Mouse (Mus musculus): ENCODE results near the gene Pgam1. TPM values are rescaled to one million over a fixed set of nuclear protein-coding genes. Genes with fewer than 3 reads are reported as not detected.
"Not testable (repeated sequence)": the region's sequence is repeated elsewhere in the genome, so short reads cannot be mapped to it uniquely, and the experiment has no call there.

Gene Pgam1
- total RNA-seq (2021), result 10 to 100 TPM; 22.7 to 23.3 TPM
- long read RNA-seq, experiment 1, transcript Pgam1-201 (4 exons, 1,775 nt), result major isoform, 27 of 27 reads
- long read RNA-seq, experiment 1, partial matches to known transcripts, result 0 of 27 reads
- long read RNA-seq, experiment 1, other reads (novel, unspliced or antisense), result 0 of 27 reads
- long read RNA-seq, experiment 2, transcript Pgam1-201 (4 exons, 1,775 nt), result major isoform, 20 of 21 reads
- long read RNA-seq, experiment 2, partial matches to known transcripts, result 1 of 21 reads
- long read RNA-seq, experiment 2, other reads (novel, unspliced or antisense), result 0 of 21 reads

DNA sequence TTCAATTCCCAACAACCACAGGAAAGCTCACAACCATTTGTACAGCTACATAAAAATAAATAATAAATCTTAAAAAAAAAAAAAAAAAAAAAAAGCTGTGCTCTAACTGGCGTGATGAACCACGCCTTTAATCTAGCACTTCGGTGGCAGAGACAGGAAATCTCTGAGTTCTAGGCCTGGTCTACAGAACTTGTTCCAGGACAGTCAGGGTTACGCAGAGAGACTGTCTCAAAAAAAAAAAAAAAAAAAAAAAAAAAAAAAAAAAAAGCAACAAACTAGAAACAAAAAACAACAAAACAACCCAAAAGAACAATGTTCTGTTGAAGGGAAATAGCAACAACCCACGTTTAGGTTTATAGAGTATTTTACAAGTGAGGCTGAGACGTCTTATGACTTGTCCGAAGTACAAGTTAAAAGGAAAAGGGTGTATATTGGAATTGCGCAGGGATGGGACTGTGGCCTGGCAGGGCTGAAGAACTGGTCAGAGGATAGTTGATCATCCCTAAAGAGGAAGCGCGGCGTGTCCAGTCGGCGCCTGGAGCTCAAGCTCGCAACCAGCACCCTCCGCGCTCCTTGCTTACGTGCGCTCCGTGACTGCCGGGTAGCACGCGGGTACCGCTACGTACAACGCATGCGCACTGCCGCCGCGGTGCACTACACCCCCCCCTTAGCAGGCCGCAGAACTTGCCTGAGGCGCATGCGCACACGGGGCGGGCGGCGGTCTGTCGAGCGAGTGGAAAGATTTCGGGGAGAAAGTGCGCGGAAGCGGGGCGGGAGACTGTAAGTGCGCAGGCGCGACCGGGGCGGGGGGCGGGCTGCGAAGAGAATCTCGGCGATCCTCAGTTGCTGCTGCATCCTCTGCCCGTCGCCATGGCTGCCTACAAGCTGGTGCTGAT lies at the start of gene Pgam1:
Gene Pgam1 (plus strand): TSS at position 746 of the 896 bp plus-strand sequence.
- DNase-seq, result peak; percentile 97

DNA sequence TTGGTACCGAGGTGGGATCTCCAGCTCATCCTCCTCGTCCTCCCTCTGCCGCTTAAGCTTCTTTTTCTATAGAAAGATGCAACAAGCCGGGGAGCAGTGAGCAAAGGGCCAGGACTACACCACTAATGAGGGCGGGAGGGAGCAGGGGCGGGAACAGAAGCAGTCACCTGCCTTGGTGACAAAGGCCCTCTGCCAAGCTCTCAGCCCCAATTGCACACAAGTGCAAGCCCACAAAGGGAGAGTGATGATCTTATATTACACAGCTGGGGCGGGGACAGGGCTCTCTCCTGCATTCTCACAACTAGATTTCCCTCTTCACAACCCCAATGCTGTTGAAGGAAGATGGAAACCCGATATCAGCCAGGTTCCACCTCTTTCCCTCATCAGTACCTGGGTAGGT lies 45.0 kb upstream of the Pgam1 start:
- no peak for DNase-seq

DNA sequence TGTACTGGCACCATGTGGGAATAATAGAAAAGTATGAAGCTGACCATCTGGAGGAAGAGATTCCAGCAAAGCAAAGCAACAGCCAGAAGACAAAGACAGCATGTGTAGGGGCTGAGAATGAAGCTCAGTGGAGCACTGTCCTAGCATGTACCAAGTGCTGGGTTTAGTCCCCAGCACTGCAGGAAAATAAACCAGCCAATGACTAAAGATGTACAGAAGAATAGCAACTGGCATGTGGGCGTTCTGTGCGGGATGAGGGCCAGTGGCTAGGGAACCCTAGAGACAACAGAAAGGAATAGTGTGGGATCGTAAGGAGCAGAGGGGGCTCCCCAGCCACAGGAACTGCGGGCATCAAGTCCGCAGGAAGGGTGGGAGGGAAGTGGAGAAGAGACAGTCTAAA lies 42.4 kb upstream of the Pgam1 start:
- DNase-seq, result no peak

DNA sequence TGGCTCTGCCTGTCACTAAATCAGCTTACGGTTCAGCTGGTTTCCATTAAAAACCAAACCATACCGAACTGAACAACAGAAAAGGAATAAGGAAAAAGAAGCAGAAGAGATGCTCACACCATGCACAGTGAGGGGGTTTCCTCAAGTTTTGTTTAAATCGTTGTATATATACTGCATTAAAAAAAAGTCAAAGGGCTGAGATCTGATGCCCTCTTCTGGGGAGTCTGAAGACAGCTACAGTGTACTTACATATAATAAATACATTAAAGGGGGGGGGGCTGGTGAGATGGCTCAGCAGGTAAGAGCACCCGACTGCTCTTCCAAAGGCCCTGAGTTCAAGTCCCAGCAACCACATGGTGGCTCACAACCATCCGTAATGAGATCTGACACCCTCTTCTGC lies 41.8 kb upstream of the Pgam1 start:
- not testable (repeated sequence) for DNase-seq

DNA sequence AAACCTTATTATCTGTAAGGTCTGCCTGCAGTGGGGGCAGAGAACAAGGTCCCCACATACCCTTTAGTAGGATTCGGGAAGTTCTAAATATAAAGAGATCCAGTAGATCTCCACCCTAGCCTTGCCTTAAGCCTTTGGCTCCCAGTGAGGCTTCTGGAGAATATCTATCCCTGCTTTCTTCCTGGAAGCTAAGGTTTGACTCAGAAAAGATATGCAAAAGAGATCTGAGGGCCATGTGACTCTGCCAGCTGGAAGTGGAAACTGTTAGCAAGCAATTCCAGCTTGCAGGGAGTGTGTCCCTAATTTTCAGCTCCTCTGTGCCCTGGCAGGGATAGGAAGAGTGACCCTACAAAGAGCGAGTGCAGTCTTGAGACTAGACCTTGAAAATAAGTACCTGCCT lies 39.4 kb upstream of the Pgam1 start:
- DNase-seq, result no peak

DNA sequence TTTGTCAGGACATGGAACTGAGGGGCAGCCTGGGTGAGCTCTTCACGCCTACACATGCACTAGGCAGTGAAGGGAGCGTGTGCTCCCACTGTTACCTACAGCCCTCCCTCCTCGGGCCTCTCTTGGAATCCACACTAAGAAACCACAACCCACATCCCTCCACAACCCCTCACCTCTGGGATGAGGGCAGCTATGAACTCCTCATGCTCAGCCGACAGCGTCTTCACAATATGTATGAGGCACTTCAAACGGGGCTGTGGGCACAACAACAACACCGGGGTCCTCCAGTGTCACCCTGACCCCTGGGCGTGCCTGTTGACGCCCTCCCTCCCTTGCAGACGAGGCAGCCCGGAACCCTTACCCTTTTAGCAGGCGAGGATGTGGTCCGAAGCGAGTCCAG lies 37.4 kb upstream of the Pgam1 start:
- no peak for DNase-seq

DNA sequence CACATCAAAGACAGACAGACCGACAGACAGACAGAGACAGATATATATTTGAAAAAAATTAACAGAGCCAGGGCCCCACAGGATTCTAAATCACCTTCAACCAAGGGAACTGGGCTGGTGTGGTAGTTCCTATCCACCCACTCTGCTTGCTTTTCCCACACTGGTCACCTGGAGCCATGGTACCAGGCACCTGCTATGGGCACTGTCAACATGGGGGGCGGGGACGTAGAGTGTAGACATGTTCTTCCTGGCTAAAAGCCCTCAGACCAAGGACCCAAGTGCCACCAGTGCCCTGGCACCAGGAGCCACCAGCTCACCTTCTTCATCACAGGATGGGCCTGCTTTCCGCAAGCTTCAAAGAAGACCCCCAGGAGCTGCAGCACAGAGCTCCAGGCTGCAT lies 29.9 kb upstream of the Pgam1 start:
- DNase-seq, result no peak

DNA sequence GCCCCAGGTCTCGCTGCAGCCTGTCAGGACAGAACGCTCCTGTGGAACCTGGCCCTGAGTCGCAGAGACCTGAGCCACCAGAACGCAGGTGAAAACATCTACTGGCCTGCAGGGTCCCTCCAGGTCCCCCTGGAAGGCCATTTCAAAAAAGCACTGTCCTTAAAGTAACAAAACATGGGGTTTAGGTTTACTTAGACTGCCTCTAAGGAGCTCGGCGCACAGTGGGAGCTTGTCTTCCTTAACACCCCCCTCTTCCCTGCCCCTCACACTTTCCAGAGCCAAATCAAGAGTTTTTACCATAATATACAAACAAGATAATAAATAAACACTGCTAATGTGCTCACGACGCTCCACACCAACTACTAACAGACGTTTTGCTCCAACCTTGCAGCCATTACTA lies 27.8 kb upstream of the Pgam1 start:
- DNase-seq, result no peak

DNA sequence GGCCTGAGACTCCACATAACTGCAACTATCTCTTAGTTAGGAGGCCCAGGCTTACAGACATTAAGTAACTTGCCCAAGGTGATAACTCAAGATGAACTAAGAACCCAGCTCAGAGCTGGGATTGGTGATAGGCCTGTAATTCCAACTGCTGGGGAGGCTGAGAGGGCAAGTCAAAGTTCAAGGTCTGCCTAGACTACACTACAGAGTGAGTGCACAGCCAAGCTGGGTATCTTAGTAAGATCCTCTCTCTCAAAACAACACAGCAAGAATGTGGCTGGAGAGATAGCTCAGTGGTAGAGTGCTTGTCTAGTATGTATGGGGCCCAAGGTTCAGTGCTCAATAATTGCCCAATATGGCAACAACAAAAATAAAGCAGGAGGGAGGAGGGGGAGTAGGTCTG lies 23.5 kb upstream of the Pgam1 start:
- DNase-seq, result no peak

DNA sequence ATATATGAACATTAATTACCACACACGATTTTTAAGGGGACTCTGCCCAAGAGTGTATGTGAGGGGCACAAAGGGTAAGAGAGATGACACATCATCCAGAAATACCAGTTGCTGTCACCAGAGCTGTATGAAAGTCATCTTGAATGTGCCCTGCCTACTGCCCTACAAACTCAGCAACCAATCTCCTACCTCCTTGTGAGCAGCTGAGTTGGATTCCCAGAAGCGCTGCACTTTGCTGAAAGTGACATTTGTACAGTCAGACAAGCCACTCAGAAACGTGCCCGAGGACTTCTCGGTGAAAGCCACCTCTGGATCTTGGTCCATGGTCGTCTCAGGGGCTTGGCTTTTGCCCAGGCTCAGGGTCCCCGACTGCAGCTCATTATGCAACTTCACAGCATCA lies 16.8 kb upstream of the Pgam1 start:
- DNase-seq, result no peak

DNA sequence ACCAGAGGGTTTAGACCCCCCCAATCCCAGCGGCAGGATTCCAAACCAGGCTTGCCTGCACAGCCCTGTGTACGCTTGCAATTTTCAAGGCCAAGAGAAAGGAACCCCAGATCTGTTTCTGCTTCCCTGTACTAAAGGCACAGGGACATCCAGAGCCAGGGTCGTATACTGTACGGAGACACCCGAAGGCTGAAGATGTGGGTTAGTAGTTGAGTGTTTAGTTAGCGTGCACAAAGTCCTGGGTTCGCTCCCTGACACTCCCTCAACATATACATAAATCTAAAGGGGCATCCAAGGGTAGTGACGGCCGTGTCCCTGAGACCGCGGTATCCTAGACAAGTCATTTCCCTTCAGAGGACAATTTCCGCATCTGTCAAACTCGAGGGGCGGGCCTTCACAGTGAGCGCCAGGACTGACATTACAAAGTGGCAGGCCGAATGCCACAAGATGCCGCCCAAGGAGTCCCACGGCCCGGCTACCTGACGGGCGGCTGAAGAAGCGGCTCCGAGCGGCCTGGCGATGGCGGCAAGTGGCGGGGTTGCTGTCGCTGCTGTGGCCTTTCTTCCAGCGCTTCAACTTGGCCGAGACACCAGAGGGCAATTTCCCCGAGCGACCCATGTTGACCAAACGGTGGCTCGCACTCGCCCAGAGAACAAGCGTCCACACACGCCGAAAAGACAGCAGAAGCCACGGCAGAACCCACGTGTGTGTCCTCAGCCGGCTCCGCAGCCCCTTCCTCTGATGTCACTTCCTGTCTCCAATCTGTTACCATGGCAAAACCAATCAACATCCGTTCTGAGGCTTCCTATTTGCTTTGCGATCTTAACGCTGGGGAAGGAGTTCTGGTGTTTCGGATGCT lies 16.0 kb upstream of the Pgam1 start, which contains the start of gene Rrp12:
Gene Rrp12 (minus strand): TSS at position 714 of the 859 bp plus-strand sequence.
- DNase-seq, result peak; percentile 74

DNA sequence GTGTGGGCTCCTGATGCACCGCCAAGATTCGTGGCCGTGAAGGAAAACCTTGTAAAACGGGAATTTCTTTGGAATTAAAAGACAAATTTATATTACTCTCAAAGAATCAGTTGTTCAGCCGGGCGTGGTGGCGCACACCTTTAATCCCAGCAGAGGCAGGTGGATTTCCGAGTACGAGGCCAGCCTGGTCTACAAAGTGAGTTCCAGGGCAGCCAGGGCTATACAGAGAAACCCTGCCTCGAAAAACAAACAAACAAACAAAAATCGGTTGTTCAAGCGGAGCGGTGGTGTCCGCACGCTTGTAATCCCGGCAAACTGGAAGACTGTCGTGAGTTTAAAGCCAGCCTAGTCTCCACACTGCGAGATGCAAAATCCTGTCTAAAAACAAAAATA lies 15.4 kb upstream of the Pgam1 start:
- DNase-seq, result no peak

DNA sequence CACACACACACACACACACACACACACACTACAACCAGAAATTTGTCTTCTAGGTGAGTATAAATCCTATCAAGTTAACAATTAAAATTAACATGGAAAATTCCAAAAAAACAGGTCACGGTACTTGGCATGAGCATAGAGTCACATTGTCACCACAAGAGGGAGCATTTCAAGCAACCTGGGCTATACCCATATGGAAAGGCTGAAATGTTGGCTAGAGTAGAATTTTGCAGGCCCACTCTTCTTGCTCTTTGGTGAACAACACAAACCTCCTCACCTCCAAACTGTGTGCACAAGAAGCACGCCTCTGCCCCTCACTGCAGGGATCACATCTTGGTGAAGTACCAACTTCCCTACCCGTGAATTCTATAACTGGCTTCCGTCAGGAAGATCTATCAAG lies 12.9 kb upstream of the Pgam1 start:
- no peak for DNase-seq

DNA sequence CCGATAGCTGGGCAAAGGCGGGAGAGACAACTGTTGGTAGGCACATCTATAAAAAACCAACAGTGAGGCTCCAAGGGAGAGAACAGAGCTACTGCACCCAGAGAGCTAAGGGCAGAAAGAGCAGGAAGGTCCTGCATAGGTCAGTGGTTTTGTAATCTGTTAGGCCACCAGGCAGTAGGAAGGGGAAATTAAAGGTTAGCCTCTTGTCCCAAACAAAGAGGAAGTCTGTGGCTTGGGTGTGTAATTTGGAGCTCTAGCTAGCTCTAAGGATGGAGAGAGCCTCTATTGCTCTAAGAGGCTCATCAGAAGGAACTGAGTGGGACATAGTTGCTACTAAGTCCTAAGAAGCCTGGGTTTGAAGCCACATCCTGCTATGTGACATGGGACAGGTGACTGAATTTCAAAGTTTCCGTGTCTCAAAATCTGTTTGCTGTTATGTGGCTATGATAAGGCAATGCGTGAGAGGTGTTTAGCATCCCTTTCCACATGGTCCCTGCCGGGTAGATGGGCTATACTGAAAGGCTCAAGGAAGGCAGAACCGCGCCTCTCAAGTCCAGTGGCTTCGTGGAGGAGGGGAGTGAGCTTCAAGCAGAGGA lies 11.1 kb upstream of the Pgam1 start:
- no peak for DNase-seq

DNA sequence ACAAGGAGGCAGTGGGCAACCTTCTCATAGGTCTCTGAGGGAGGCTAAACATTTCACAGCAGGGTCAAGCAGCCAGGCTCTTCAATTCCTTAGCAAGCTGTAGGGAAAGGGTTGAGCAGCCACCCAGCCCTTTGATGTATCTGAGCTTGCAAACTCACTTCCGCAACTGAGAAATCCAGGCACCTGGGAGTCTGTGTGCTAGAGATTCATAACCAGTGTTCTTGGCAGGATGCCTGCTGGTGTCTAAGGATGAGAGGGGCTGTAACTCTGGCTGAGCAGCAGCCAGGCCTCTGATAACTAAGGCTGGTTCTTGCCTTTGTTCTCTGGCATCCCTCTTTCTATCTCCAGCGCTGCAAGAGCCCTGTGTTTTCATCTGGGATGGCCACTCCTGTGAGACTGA lies 10.0 kb upstream of the Pgam1 start:
- DNase-seq, result no peak

DNA sequence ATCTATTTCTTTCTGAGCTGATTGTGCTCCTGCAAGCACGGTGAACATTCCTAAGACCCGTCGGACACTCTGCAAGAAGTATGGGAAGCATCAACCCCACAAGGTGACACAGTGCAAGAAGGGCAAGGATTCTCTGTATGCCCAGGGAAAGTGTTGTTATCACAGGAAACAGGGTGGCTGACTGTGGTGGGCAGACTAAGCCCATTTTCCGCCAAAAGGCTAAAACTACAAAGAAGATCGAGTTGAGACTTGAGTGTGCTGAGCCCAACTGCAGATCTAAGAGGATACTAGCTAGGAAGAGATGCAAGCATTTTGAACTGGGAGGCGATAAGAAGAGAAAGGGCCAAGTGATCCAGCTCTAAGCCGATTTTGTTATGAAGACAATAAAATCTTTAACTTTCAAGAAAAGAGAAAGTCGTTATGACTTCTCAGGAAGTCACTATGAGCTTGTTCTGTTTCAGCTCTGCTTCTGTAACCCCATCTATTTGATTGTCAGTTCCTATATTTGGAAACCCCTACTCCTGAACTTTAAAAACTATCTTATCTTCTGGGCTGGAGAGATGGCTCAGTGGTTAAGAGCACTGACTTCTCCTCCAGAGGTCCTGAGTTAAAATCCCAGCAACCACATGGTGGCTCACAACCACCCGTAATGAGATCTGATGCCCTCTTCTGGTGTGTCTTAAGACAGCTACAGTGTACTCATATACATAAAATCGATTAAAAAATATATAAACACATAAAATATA lies 8.7 kb upstream of the Pgam1 start:
- DNase-seq, result no peak

DNA sequence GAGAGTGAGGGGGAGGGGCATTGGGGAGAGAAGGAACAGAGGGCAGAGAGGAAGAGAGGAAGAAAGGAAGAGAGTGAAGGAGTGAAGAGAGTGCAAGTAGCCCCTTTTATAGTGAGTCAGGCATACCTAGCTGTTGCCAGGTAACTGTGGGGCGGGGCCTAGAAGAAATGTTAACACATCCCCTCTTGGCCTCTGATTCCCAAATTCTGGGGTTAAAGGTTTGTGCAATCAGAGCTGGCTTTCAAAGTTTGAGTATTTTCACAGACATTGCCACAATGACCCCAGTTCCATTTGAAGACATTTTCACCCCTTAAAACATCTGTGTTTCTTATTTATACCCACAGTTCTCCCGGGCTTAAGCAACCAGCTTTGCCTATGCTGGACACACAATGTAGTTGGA lies 6.5 kb upstream of the Pgam1 start:
- DNase-seq, result no peak

DNA sequence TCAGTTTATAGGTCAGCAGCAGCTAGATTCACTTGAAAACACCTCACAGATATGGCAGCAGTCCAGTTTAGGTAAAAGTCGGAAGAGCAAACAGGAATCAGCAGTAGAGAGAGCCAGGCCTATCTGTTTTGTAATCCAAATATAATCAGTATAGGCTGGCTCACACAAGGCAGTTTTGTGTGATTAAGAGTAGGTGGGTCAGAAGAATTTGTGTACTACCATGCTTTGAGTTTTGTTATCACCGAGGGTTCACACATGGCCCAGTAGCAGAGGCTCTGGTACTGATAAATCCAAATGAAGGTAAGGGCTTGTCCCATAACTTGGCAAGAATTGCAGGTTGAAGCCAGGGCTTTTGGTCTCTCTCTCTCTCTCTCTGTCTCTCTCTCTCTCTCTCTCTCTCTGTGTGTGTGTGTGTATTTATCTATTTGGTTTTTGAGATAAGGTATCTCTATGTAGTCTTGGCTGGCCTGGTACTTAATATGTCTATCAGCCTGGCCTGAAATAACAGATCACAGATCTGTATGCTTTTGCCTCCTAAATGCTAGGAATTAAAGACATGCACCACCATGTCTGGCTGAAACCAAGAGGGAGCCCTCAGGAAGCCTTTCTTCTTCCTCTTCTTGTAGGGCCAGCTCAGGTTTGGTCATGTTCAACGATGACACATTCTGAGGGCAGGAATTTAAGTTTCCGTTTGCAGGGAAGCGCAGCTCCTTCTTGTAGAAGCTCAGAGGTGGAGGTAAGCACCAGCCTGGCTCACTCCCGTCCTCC lies 5.2 kb upstream of the Pgam1 start:
- DNase-seq, result no peak

DNA sequence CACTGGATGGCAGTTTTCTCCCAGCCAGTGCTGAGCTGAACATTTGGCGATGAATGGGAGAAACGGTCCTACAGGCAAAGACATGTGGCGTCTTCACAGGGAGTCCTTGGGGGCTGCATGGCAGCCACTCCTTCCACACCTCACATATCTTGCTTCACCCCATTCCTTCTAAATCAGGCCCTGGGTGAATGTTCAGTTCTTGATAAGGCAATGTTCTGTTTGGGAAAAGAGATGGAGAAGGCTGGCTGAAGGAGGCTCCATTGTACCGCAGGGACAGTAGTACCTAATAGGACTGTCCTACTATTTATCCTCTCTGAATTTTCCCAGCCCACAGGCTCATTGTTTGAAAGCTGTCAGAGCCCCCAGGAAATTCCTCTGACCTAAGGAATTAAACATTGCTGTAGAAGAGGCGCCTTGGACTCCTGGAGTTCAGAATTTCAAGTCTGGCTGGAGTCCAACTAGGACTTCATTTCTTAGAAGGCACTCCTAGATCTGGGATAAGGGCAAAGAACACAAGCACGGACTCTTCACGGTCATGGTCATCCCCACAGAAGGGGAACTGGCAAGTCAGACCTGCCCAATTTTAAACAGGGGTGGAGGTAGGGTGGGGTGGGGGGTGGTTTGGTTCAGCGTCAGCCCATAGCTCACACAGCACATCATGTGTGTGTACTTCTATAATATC lies 4.5 kb upstream of the Pgam1 start:
- DNase-seq, result no peak

DNA sequence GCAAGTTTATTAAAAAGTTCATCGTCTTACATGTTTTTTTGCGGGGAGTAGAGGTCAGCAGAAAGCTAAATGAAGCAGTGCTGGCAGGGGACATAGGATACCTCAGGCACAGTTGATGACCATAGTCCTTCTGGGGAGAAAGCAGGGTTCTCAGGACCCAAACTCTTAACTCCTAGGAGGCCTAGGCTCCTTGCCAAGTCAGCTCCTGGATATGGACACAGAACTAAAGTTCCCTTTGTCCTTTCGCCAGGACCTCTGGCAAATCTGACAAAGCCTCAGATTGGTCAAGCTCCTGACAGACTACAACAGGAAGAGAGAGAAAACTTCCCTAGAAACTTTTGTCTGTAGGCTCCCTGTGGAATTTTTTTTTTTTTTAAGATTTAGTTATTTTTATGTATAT lies 3.0 kb upstream of the Pgam1 start:
- DNase-seq, result no peak
